Comparison of ENCODE assay signal across 18 mouse cellular contexts in the genomic region with DNA sequence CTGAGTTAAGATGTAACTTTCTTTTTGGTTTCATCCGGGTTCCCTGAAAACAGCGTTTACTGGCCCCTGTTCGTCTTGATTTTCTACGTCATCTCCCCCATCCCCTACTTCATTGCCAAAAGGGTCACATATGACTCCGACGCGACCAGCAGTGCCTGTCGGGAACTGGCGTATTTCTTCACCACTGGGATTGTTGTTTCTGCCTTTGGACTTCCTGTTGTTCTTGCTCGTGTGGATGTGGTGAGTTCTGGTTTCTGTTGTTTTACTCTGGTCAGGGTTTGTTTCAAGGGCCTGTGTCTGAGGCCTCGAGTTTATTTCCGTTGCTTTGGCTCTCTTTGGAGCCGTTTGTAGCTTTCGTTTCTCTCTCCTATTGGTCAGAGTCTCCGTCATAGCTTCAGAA. TPM values are rescaled to one million over a fixed set of nuclear protein-coding genes. Genes with fewer than 3 reads are reported as not detected.
A peak's percentile ranks its signal among the peaks of the same experiment; 100 is the strongest.
DNase-seq lines count a peak whose midpoint lies in the region; ATAC-seq and TF ChIP-seq lines count a peak whose summit lies in the region.
"Had no signal": no experiment of that assay in that cellular context is flagged by ENCODE, and none has a peak within 500 bp of the region (broad histone marks: within the 10 kb centered on the region; RNA-seq: fewer than 3 reads in every experiment).

No protein-coding gene starts in this region.

- no peak overlapping the region for H3K9ac ChIP-seq in liver, embryonic 15.5 days
- no peak overlapping the region for H3K9ac ChIP-seq in hindbrain, embryonic 12.5 days
- H3K9ac ChIP-seq: embryonic facial prominence, embryonic 13.5 days; midbrain, embryonic 13.5 days had no signal

- 73% methylated on average over 15 of the region's 15 CpGs for WGBS in liver, embryonic 15.5 days (ENCODE audit: insufficient replicate concordance)
- WGBS in hindbrain, embryonic 12.5 days: 84% methylated on average over 15 of the region's 15 CpGs

- intact Hi-C loops in gastrocnemius, adult 2 months (cut with DNase I): loop anchor here (5.0 kb wide), 1 partner anchor 341 kb away; no protein-coding TSS in a partner anchor
- intact Hi-C loops in gastrocnemius, postnatal 36 days (cut with DNase I): loop anchor here (5.0 kb wide), 1 partner anchor 341 kb away; no protein-coding TSS in a partner anchor

- H3K4me3 ChIP-seq in gastrocnemius, adult 2 months: peak overlapping the region; percentile 28
- no peak overlapping the region for H3K4me3 ChIP-seq in layer of hippocampus, adult 2 months
- no peak overlapping the region for H3K4me3 ChIP-seq in liver, embryonic 15.5 days (replicated peaks)
- H3K4me3 ChIP-seq in hindbrain, embryonic 12.5 days: no peak overlapping the region
- H3K4me3 ChIP-seq: embryonic facial prominence, embryonic 13.5 days; midbrain, embryonic 13.5 days had no signal

- H3K27ac ChIP-seq in gastrocnemius, adult 2 months: peak overlapping the region; percentile 67
- peak overlapping the region; percentile 56; the same call in 1 of the 2 replicates for H3K27ac ChIP-seq in layer of hippocampus, adult 2 months
- peak overlapping the region; percentile 71 for H3K27ac ChIP-seq in liver, embryonic 15.5 days (replicated peaks)
- H3K27ac ChIP-seq in hindbrain, embryonic 12.5 days: no peak overlapping the region
- H3K27ac ChIP-seq: embryonic facial prominence, embryonic 13.5 days; hindbrain, postnatal 0 days; macrophage; midbrain, embryonic 13.5 days had no signal

- H3K4me1 ChIP-seq in liver, embryonic 15.5 days (replicated peaks): peaks cover 65% of the 10 kb centered on the region
- 0 out of 2 replicates have a peak, but pooled peaks cover 3% of the 10 kb centered on the region for H3K4me1 ChIP-seq in hindbrain, embryonic 12.5 days
- H3K4me1 ChIP-seq: midbrain, embryonic 13.5 days had no signal

- H3K36me3 ChIP-seq in liver, embryonic 15.5 days (replicated peaks): peaks cover 50% of the 10 kb centered on the region
- peaks cover 24% of the 10 kb centered on the region for H3K36me3 ChIP-seq in hindbrain, embryonic 12.5 days

- H3K27me3 ChIP-seq in liver, embryonic 15.5 days: no peaks in the 10 kb centered on the region
- H3K27me3 ChIP-seq in hindbrain, embryonic 12.5 days: no peaks in the 10 kb centered on the region
- H3K27me3 ChIP-seq: embryonic facial prominence, embryonic 13.5 days; midbrain, embryonic 13.5 days; Patski had no signal

- H3K4me2 ChIP-seq in liver, embryonic 15.5 days: peak overlapping the region; percentile 13
- no peak overlapping the region for H3K4me2 ChIP-seq in hindbrain, embryonic 12.5 days (replicated peaks)
- H3K4me2 ChIP-seq: embryonic facial prominence, embryonic 13.5 days; midbrain, embryonic 13.5 days had no signal

- no peak for DNase-seq in gastrocnemius, adult 2 months
- no peak for DNase-seq in gastrocnemius, postnatal 36 days
- no peak for DNase-seq in layer of hippocampus, adult 2 months (ENCODE audit: low spot score in 2 of 2)
- DNase-seq in layer of hippocampus, postnatal 10 days (ENCODE audit: low spot score in 2 of 2): no peak
- DNase-seq in heart, adult 9 months (ENCODE audit: low spot score in 2 of 2): peak; percentile 48 to 59
- no peak for DNase-seq in B cell, adult 2 months
- DNase-seq: cerebellum, adult 11 months; gastrocnemius, postnatal 14 days; left cerebral cortex, postnatal 4 days; right cerebral cortex, adult 18-20 months; thymus, postnatal 36 days had no signal

- no peak for TF ChIP-seq CTCF in gastrocnemius, adult 2 months (IDR thresholded peaks at IDR 0.05)
- TF ChIP-seq CTCF in layer of hippocampus, adult 2 months (conservative IDR thresholded peaks at IDR 0.05): no peak

- H3K9me3 ChIP-seq in liver, embryonic 15.5 days (replicated peaks): no peaks in the 10 kb centered on the region
- H3K9me3 ChIP-seq in hindbrain, embryonic 12.5 days (replicated peaks): no peaks in the 10 kb centered on the region
- H3K9me3 ChIP-seq: embryonic facial prominence, embryonic 13.5 days; midbrain, embryonic 13.5 days had no signal

- ATAC-seq in liver, embryonic 15.5 days (ENCODE audit: insufficient read depth): no peak
- no peak for ATAC-seq in hindbrain, embryonic 12.5 days (ENCODE audit: low FRiP score)
- ATAC-seq: hindbrain, postnatal 0 days; midbrain, embryonic 13.5 days; Patski had no signal

RNA-seq across cellular contexts. Expression of a gene that starts 8.5 kb away (rescaled TPM):
- 10 to 100 TPM in 1 of 2 experiments, 1 to 10 TPM in 1; 7.4 to 12.0 TPM for total RNA-seq in gastrocnemius, adult 2 months (2021)
- total RNA-seq in gastrocnemius, postnatal 36 days (2021): 1 to 10 TPM; 8.1 TPM
- 10 to 100 TPM; 27.4 to 27.9 TPM for total RNA-seq in layer of hippocampus, adult 2 months (2021)
- total RNA-seq in layer of hippocampus, postnatal 10 days (2021): 10 to 100 TPM; 28.3 to 34.7 TPM
- 47.5 and 47.9 TPM in 2 replicates for polyA plus RNA-seq in liver, embryonic 15.5 days (2015; fragmentation: Nextera tagmentation; extraction: Ambion mirVana)
- polyA plus RNA-seq in hindbrain, embryonic 12.5 days (2016; fragmentation: Nextera tagmentation; extraction: Ambion mirVana): 80.5 and 81.8 TPM in 2 replicates

Comparison
In these comparisons a context has a peak if more than half of its experiments do, and no peak if none do; other contexts are left out.
1. DNase-seq: peak in heart, adult 9 months (2 of 2); none in gastrocnemius, adult 2 months (single experiment), gastrocnemius, postnatal 36 days (0 of 2), layer of hippocampus, adult 2 months (0 of 2), layer of hippocampus, postnatal 10 days (0 of 2) and B cell, adult 2 months (0 of 2).